Mouse (Mus musculus): ENCODE measurements at regions not wholly inside any gene's neighbourhood (a gene's known extent, or its start where the extent isn't known, plus 50 kb on each side); places are given as distances from the start of the nearest gene placed in this dataset.

GRCm38 (mm10) chr16:70235189-70235588 lies 78.6 kb upstream of the Gbe1 start:
- Histone ChIP-seq H3K9me3 (replicated peaks) (no peaks in the 10 kb centered on the region), H3K27ac (replicated peaks) (no peak overlapping the region), H3K9ac (no peak overlapping the region), H3K27me3 (no peaks in the 10 kb centered on the region), H3K4me2 (replicated peaks) (no peak overlapping the region), H3K4me3 (replicated peaks) (no peak overlapping the region), H3K36me3 (no peaks in the 10 kb centered on the region), H3K4me1 (0 out of 2 replicates have a peak, but pooled peaks cover 7% of the 10 kb centered on the region)
- ATAC-seq (ENCODE audit: insufficient number of reproducible peaks, low FRiP score, low TSS enrichment, low read depth), result no peak
- 88% methylated on average over 4 of the region's 4 CpGs for WGBS

GRCm38 (mm10) chr16:70239432-70239941 lies 74.3 kb upstream of the Gbe1 start:
- Histone ChIP-seq H3K27me3 (no peaks in the 10 kb centered on the region), H3K9ac (no peak overlapping the region), H3K36me3 (no peaks in the 10 kb centered on the region), H3K27ac (replicated peaks) (no peak overlapping the region), H3K4me1 (0 out of 2 replicates have a peak, but pooled peaks cover 7% of the 10 kb centered on the region), H3K4me2 (replicated peaks) (no peak overlapping the region), H3K9me3 (replicated peaks) (no peaks in the 10 kb centered on the region), H3K4me3 (replicated peaks) (no peak overlapping the region)
- WGBS, result 25% methylated on average over 7 of the region's 7 CpGs
- ATAC-seq (ENCODE audit: insufficient number of reproducible peaks, low FRiP score, low TSS enrichment, low read depth), result no peak

- ATAC-seq (ENCODE audit: insufficient number of reproducible peaks, low FRiP score, low TSS enrichment, low read depth), result no peak
- no peaks in the 10 kb centered on the region for H3K27me3 ChIP-seq
Measured at GRCm38 (mm10) chr16:70244205-70244756, 69.5 kb upstream of the Gbe1 start.

DNA sequence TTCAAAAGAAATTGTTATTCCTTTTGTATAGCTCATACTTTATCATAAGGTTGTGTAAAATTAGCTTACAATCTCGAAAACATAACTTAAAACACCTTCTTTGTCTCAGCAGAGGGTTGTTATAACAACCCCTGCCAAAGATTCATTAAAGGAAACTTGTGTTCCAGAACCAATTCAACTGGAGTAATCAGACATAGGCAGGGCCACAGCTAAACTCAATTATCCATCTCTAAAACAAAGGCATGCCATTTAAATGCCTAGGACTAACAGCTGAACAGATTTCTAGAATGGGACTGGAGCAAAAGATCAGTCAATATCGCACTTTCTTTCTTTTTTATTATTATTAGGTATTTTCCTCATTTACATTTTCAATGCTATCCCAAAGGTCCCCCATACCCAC lies 68.8 kb upstream of the Gbe1 start:
- H3K4me3 ChIP-seq (replicated peaks), result no peak overlapping the region
- 72% methylated on average over 2 of the region's 2 CpGs for WGBS
- no peaks in the 10 kb centered on the region for H3K27me3 ChIP-seq
- no peaks in the 10 kb centered on the region for H3K4me1 ChIP-seq
- no peak overlapping the region for H3K4me2 ChIP-seq (replicated peaks)
- no peaks in the 10 kb centered on the region for H3K9me3 ChIP-seq (replicated peaks)
- no peaks in the 10 kb centered on the region for H3K36me3 ChIP-seq
- no peak for ATAC-seq (ENCODE audit: insufficient number of reproducible peaks, low FRiP score, low TSS enrichment, low read depth)
- no peak overlapping the region for H3K9ac ChIP-seq
- no peak overlapping the region for H3K27ac ChIP-seq (replicated peaks)

More at GRCm38 (mm10) chr16:70244205-70244756, 69.5 kb upstream of the Gbe1 start:
- no peaks in the 10 kb centered on the region for H3K36me3 ChIP-seq
- no peak overlapping the region for H3K27ac ChIP-seq (replicated peaks)
- no peaks in the 10 kb centered on the region for H3K9me3 ChIP-seq (replicated peaks)
- no peak overlapping the region for H3K4me3 ChIP-seq (replicated peaks)
- H3K9ac ChIP-seq, result no peak overlapping the region
- H3K4me2 ChIP-seq (replicated peaks), result no peak overlapping the region
- WGBS, result 30% methylated on average over 4 of the region's 4 CpGs
- 0 out of 2 replicates have a peak, but pooled peaks cover 4% of the 10 kb centered on the region for H3K4me1 ChIP-seq

- no peak overlapping the region for H3K27ac ChIP-seq (replicated peaks)
- H3K4me2 ChIP-seq (replicated peaks), result no peak overlapping the region
- no peaks in the 10 kb centered on the region for H3K9me3 ChIP-seq (replicated peaks)
- no peaks in the 10 kb centered on the region for H3K36me3 ChIP-seq
- no peaks in the 10 kb centered on the region for H3K27me3 ChIP-seq
- WGBS, result 57% methylated on average over 1 of the region's 1 CpGs
- no peak for ATAC-seq (ENCODE audit: insufficient number of reproducible peaks, low FRiP score, low TSS enrichment, low read depth)
- no peak overlapping the region for H3K9ac ChIP-seq
- no peaks in the 10 kb centered on the region for H3K4me1 ChIP-seq
- no peak overlapping the region for H3K4me3 ChIP-seq (replicated peaks)
Measured at GRCm38 (mm10) chr16:70259364-70259763, 54.4 kb upstream of the Gbe1 start.

- no peaks in the 10 kb centered on the region for H3K9me3 ChIP-seq (replicated peaks)
- no peak overlapping the region for H3K4me3 ChIP-seq (replicated peaks)
- H3K4me1 ChIP-seq, result no peaks in the 10 kb centered on the region
- WGBS, result 48% methylated on average over 1 of the region's 1 CpGs
- no peak overlapping the region for H3K4me2 ChIP-seq (replicated peaks)
- H3K9ac ChIP-seq, result no peak overlapping the region
- no peaks in the 10 kb centered on the region for H3K27me3 ChIP-seq
- H3K36me3 ChIP-seq, result no peaks in the 10 kb centered on the region
- no peak for ATAC-seq (ENCODE audit: insufficient number of reproducible peaks, low FRiP score, low TSS enrichment, low read depth)
- H3K27ac ChIP-seq (replicated peaks), result no peak overlapping the region
Measured at GRCm38 (mm10) chr16:70260151-70260550, 53.6 kb upstream of the Gbe1 start.

All from embryonic facial prominence, embryonic 15.5 days (tissue).